Mouse (Mus musculus): ENCODE results near the gene Trappc3l. TPM values are rescaled to one million over a fixed set of nuclear protein-coding genes. Genes with fewer than 3 reads are reported as not detected.
A peak's percentile ranks its signal among the peaks of the same experiment; 100 is the strongest.

The Trappc3l gene
- polyA plus RNA-seq, 1 experiment from 2014 or later: not detected

GRCm38 (mm10) chr10:34138027-34138426, 100.6 kb downstream of the Trappc3l start:
- no peak overlapping the region for H3K9ac ChIP-seq (replicated peaks; ENCODE audit: low read length)
- no peak for DNase-seq
- H3K4me3 ChIP-seq (replicated peaks; ENCODE audit: low read depth, low read length): no peak overlapping the region
- H3K9me3 ChIP-seq (ENCODE audit: control insufficient read depth, low read length): no peaks in the 10 kb centered on the region
- H3K4me1 ChIP-seq (ENCODE audit: control insufficient read depth, insufficient read depth, low read length): no peaks in the 10 kb centered on the region
- H3K4me2 ChIP-seq (ENCODE audit: low read length): no peak overlapping the region
- H3K36me3 ChIP-seq (ENCODE audit: control insufficient read depth, insufficient read depth, low read length): no peaks in the 10 kb centered on the region
- H3K27ac ChIP-seq (replicated peaks; ENCODE audit: low read depth, low read length): no peak overlapping the region
- WGBS: 64% methylated on average over 6 of the region's 6 CpGs
- ATAC-seq (ENCODE audit: low FRiP score, low TSS enrichment): no peak
- H3K27me3 ChIP-seq (ENCODE audit: control insufficient read depth, insufficient read depth, low read length): no peaks in the 10 kb centered on the region

- Histone ChIP-seq H3K4me2 (ENCODE audit: low read length) (no peak overlapping the region), H3K4me3 (replicated peaks; ENCODE audit: low read depth, low read length) (no peak overlapping the region), H3K27ac (replicated peaks; ENCODE audit: low read depth, low read length) (no peak overlapping the region), H3K27me3 (ENCODE audit: control insufficient read depth, insufficient read depth, low read length) (no peaks in the 10 kb centered on the region), H3K9ac (replicated peaks; ENCODE audit: low read length) (no peak overlapping the region), H3K9me3 (ENCODE audit: control insufficient read depth, low read length) (peaks cover 4% of the 10 kb centered on the region; the same call in 1 of the 2 replicates), H3K36me3 (ENCODE audit: control insufficient read depth, insufficient read depth, low read length) (no peaks in the 10 kb centered on the region), H3K4me1 (ENCODE audit: control insufficient read depth, insufficient read depth, low read length) (no peaks in the 10 kb centered on the region)
- no peak for DNase-seq
- ATAC-seq (ENCODE audit: low FRiP score, low TSS enrichment): no peak
- WGBS: 77% methylated on average over 4 of the region's 4 CpGs
Measured at GRCm38 (mm10) chr10:34139768-34140167, 102.4 kb downstream of the Trappc3l start.

- H3K9me3 ChIP-seq (ENCODE audit: control insufficient read depth, low read length): peaks cover 4% of the 10 kb centered on the region; the same call in 1 of the 2 replicates
- WGBS: 96% methylated on average over 2 of the region's 2 CpGs
- DNase-seq (no peak), ATAC-seq (ENCODE audit: low FRiP score, low TSS enrichment) (no peak)
- no peak overlapping the region for H3K4me2 ChIP-seq (ENCODE audit: low read length)
- H3K9ac ChIP-seq (replicated peaks; ENCODE audit: low read length): no peak overlapping the region
- no peaks in the 10 kb centered on the region for H3K36me3 ChIP-seq (ENCODE audit: control insufficient read depth, insufficient read depth, low read length)
- H3K27me3 ChIP-seq (ENCODE audit: control insufficient read depth, insufficient read depth, low read length): no peaks in the 10 kb centered on the region
- H3K27ac ChIP-seq (replicated peaks; ENCODE audit: low read depth, low read length): no peak overlapping the region
- no peak overlapping the region for H3K4me3 ChIP-seq (replicated peaks; ENCODE audit: low read depth, low read length)
- no peaks in the 10 kb centered on the region for H3K4me1 ChIP-seq (ENCODE audit: control insufficient read depth, insufficient read depth, low read length)
Measured at GRCm38 (mm10) chr10:34141693-34142092, 104.3 kb downstream of the Trappc3l start.

GRCm38 (mm10) chr10:34149772-34150171, 112.4 kb downstream of the Trappc3l start:
- H3K4me1 ChIP-seq (ENCODE audit: control insufficient read depth, insufficient read depth, low read length): no peaks in the 10 kb centered on the region
- WGBS: 81% methylated on average over 3 of the region's 3 CpGs

GRCm38 (mm10) chr10:34150454-34150853, 113.1 kb downstream of the Trappc3l start:
- Histone ChIP-seq H3K27ac (replicated peaks; ENCODE audit: low read depth, low read length) (no peak overlapping the region), H3K4me2 (ENCODE audit: low read length) (no peak overlapping the region), H3K27me3 (ENCODE audit: control insufficient read depth, insufficient read depth, low read length) (no peaks in the 10 kb centered on the region), H3K9ac (replicated peaks; ENCODE audit: low read length) (no peak overlapping the region), H3K4me1 (ENCODE audit: control insufficient read depth, insufficient read depth, low read length) (no peaks in the 10 kb centered on the region), H3K4me3 (replicated peaks; ENCODE audit: low read depth, low read length) (no peak overlapping the region), H3K36me3 (ENCODE audit: control insufficient read depth, insufficient read depth, low read length) (no peaks in the 10 kb centered on the region), H3K9me3 (ENCODE audit: control insufficient read depth, low read length) (no peaks in the 10 kb centered on the region)
- DNase-seq (no peak), ATAC-seq (ENCODE audit: low FRiP score, low TSS enrichment) (no peak)
- WGBS: 53% methylated on average over 6 of the region's 6 CpGs

More at GRCm38 (mm10) chr10:34149772-34150171, 112.4 kb downstream of the Trappc3l start:
- no peak overlapping the region for H3K9ac ChIP-seq (replicated peaks; ENCODE audit: low read length)
- H3K27me3 ChIP-seq (ENCODE audit: control insufficient read depth, insufficient read depth, low read length): no peaks in the 10 kb centered on the region
- no peak for ATAC-seq (ENCODE audit: low FRiP score, low TSS enrichment)
- H3K9me3 ChIP-seq (ENCODE audit: control insufficient read depth, low read length): no peaks in the 10 kb centered on the region
- H3K27ac ChIP-seq (replicated peaks; ENCODE audit: low read depth, low read length): no peak overlapping the region
- no peak overlapping the region for H3K4me3 ChIP-seq (replicated peaks; ENCODE audit: low read depth, low read length)
- no peak for DNase-seq
- no peak overlapping the region for H3K4me2 ChIP-seq (ENCODE audit: low read length)
- no peaks in the 10 kb centered on the region for H3K36me3 ChIP-seq (ENCODE audit: control insufficient read depth, insufficient read depth, low read length)

- Histone ChIP-seq H3K36me3 (ENCODE audit: control insufficient read depth, insufficient read depth, low read length) (no peaks in the 10 kb centered on the region), H3K9me3 (ENCODE audit: control insufficient read depth, low read length) (no peaks in the 10 kb centered on the region), H3K4me3 (replicated peaks; ENCODE audit: low read depth, low read length) (no peak overlapping the region), H3K27ac (replicated peaks; ENCODE audit: low read depth, low read length) (no peak overlapping the region), H3K9ac (replicated peaks; ENCODE audit: low read length) (no peak overlapping the region), H3K27me3 (ENCODE audit: control insufficient read depth, insufficient read depth, low read length) (no peaks in the 10 kb centered on the region), H3K4me1 (ENCODE audit: control insufficient read depth, insufficient read depth, low read length) (no peaks in the 10 kb centered on the region), H3K4me2 (ENCODE audit: low read length) (no peak overlapping the region)
- ATAC-seq (ENCODE audit: low FRiP score, low TSS enrichment) (no peak), DNase-seq (peak; percentile 37)
- 89% methylated on average over 3 of the region's 3 CpGs for WGBS
Measured at GRCm38 (mm10) chr10:34151827-34152226, 114.4 kb downstream of the Trappc3l start.

- WGBS: 76% methylated on average over 12 of the region's 12 CpGs
- H3K27me3 ChIP-seq (ENCODE audit: control insufficient read depth, insufficient read depth, low read length): no peaks in the 10 kb centered on the region
- H3K9me3 ChIP-seq (ENCODE audit: control insufficient read depth, low read length): no peaks in the 10 kb centered on the region
- H3K4me2 ChIP-seq (ENCODE audit: low read length): no peak overlapping the region
- no peaks in the 10 kb centered on the region for H3K4me1 ChIP-seq (ENCODE audit: control insufficient read depth, insufficient read depth, low read length)
- H3K36me3 ChIP-seq (ENCODE audit: control insufficient read depth, insufficient read depth, low read length): no peaks in the 10 kb centered on the region
- H3K9ac ChIP-seq (replicated peaks; ENCODE audit: low read length): no peak overlapping the region
- ATAC-seq (ENCODE audit: low FRiP score, low TSS enrichment) (no peak), DNase-seq (no peak)
- no peak overlapping the region for H3K4me3 ChIP-seq (replicated peaks; ENCODE audit: low read depth, low read length)
- no peak overlapping the region for H3K27ac ChIP-seq (replicated peaks; ENCODE audit: low read depth, low read length)
Measured at GRCm38 (mm10) chr10:34155796-34156554, 118.6 kb downstream of the Trappc3l start.

Measured in midbrain, embryonic 14.5 days (tissue).